Mouse (Mus musculus) forebrain, embryonic 10.5 days (tissue): ENCODE measurements around the gene Ltv1. TPM values are rescaled to one million over a fixed set of nuclear protein-coding genes. Genes with fewer than 3 reads are reported as not detected.
"Not testable (repeated sequence)": the region's sequence is repeated elsewhere in the genome, so short reads cannot be mapped to it uniquely, and the experiment has no call there.

Experiments used
- DNase-seq: peaks from one replicate; pipeline ENCODE4 v3.0.0-alpha.2; 2017; ENCODE audit warnings: low spot score; ENCODE audit errors: extremely low spot score
- H3K27ac ChIP-seq: fragments of 300-500 bp; sonication (generic); 2 replicates; pipeline ENCODE4 v1.5.1; 2016; ENCODE audit warnings: mild to moderate bottlenecking
- H3K27me3 ChIP-seq: fragments of 300-500 bp; sonication (generic); 2 replicates; pipeline ENCODE4 v1.6.1; 2016; ENCODE audit warnings: mild to moderate bottlenecking; ENCODE audit not compliant: poor library complexity, severe bottlenecking
- H3K36me3 ChIP-seq: fragments of 300-500 bp; sonication (generic); replicated peaks from 2 replicates; pipeline ENCODE4 v1.6.1; 2016; ENCODE audit warnings: mild to moderate bottlenecking, moderate library complexity
- H3K4me1 ChIP-seq: fragments of 300-500 bp; sonication (generic); 2 replicates; pipeline ENCODE4 v1.6.1; 2016
- H3K4me3 ChIP-seq: fragments of 300-500 bp; sonication (generic); 2 replicates; pipeline ENCODE4 v1.5.1; 2016; ENCODE audit warnings: mild to moderate bottlenecking, moderate library complexity
- H3K9me3 ChIP-seq: fragments of 300-500 bp; sonication (generic); 2 replicates; pipeline ENCODE4 v1.6.1; 2016; ENCODE audit warnings: mild to moderate bottlenecking, moderate library complexity
- WGBS: fragments of 180-500 bp; shearing (Covaris S2); methylation state at CpG from one replicate; pipeline ENCODE4 v1.1.7; 2016; 5-methylcytosine and 5-hydroxymethylcytosine counted together
- polyA plus RNA-seq: library from polyadenylated mRNA; unstranded; fragments of >200 nt; fragmentation: Nextera tagmentation; extraction: Ambion mirVana; gene quantifications from 2 replicates; pipeline ENCODE4 v1.2.1, GENCODE M21; 2016

The Ltv1 gene
- polyA plus RNA-seq, 1 experiment from 2014 or later = 82.0 TPM

GRCm38 (mm10) chr10:13212829-13213228 is 19.9 kb upstream of the Ltv1 start:
- Histone ChIP-seq H3K27me3 (no peaks in the 10 kb centered on the region), H3K36me3 (peaks cover 6% of the 10 kb centered on the region), H3K9me3 (no peaks in the 10 kb centered on the region), H3K27ac (no peak overlapping the region), H3K4me3 (no peak overlapping the region), H3K4me1 (peaks cover 20% of the 10 kb centered on the region)
- 83% methylated on average over 6 of the region's 6 CpGs for WGBS
- no peak for DNase-seq

- no peak overlapping the region for H3K4me3 ChIP-seq
- H3K4me1 ChIP-seq = peaks cover 20% of the 10 kb centered on the region
- no peaks in the 10 kb centered on the region for H3K9me3 ChIP-seq
- peaks cover 6% of the 10 kb centered on the region for H3K36me3 ChIP-seq
- no peak for DNase-seq
- no peaks in the 10 kb centered on the region for H3K27me3 ChIP-seq
- 0 out of 2 replicates have a peak overlapping the region, but pooled peaks have one; percentile 8 for H3K27ac ChIP-seq
- 85% methylated on average over 9 of the region's 9 CpGs for WGBS
Measured at GRCm38 (mm10) chr10:13212326-13212725, 19.4 kb upstream of the Ltv1 start.

- H3K27ac ChIP-seq = no peak overlapping the region
- H3K9me3 ChIP-seq = no peaks in the 10 kb centered on the region
- peaks cover 6% of the 10 kb centered on the region for H3K36me3 ChIP-seq
- peaks cover 20% of the 10 kb centered on the region for H3K4me1 ChIP-seq
- no peak overlapping the region for H3K4me3 ChIP-seq
- no peak for DNase-seq
- WGBS = 82% methylated on average over 8 of the region's 8 CpGs
- no peaks in the 10 kb centered on the region for H3K27me3 ChIP-seq
Measured at GRCm38 (mm10) chr10:13209930-13210637, 17.1 kb upstream of the Ltv1 start.

GRCm38 (mm10) chr10:13209506-13209905 is 16.5 kb upstream of the Ltv1 start:
- no peak overlapping the region for H3K4me3 ChIP-seq
- H3K27ac ChIP-seq = no peak overlapping the region
- no peak for DNase-seq
- H3K36me3 ChIP-seq = peaks cover 6% of the 10 kb centered on the region
- H3K9me3 ChIP-seq = no peaks in the 10 kb centered on the region
- H3K4me1 ChIP-seq = peaks cover 20% of the 10 kb centered on the region
- no peaks in the 10 kb centered on the region for H3K27me3 ChIP-seq
- 78% methylated on average over 3 of the region's 3 CpGs for WGBS

GRCm38 (mm10) chr10:13209061-13209460 is 16.1 kb upstream of the Ltv1 start:
- Histone ChIP-seq H3K4me1 (peaks cover 20% of the 10 kb centered on the region), H3K36me3 (peaks cover 4% of the 10 kb centered on the region), H3K9me3 (no peaks in the 10 kb centered on the region), H3K4me3 (no peak overlapping the region), H3K27me3 (no peaks in the 10 kb centered on the region), H3K27ac (no peak overlapping the region)
- 95% methylated on average over 4 of the region's 4 CpGs for WGBS
- DNase-seq = no peak

GRCm38 (mm10) chr10:13201741-13202293 is 8.8 kb upstream of the Ltv1 start:
- WGBS = 91% methylated on average over 6 of the region's 6 CpGs

GRCm38 (mm10) chr10:13200862-13201261 is 7.9 kb upstream of the Ltv1 start:
- DNase-seq = no peak
- H3K27me3 ChIP-seq = no peaks in the 10 kb centered on the region
- 93% methylated on average over 3 of the region's 3 CpGs for WGBS
- H3K36me3 ChIP-seq = no peaks in the 10 kb centered on the region
- H3K4me3 ChIP-seq = no peak overlapping the region
- H3K4me1 ChIP-seq = no peaks in the 10 kb centered on the region
- H3K9me3 ChIP-seq = no peaks in the 10 kb centered on the region
- no peak overlapping the region for H3K27ac ChIP-seq

More at GRCm38 (mm10) chr10:13201741-13202293, 8.8 kb upstream of the Ltv1 start:
- H3K4me3 ChIP-seq = no peak overlapping the region
- H3K9me3 ChIP-seq = no peaks in the 10 kb centered on the region
- no peaks in the 10 kb centered on the region for H3K4me1 ChIP-seq
- no peak overlapping the region for H3K27ac ChIP-seq
- DNase-seq = no peak
- no peaks in the 10 kb centered on the region for H3K36me3 ChIP-seq
- no peaks in the 10 kb centered on the region for H3K27me3 ChIP-seq

- DNase-seq = no peak
- H3K27ac ChIP-seq = no peak overlapping the region
- H3K4me1 ChIP-seq = no peaks in the 10 kb centered on the region
- no peaks in the 10 kb centered on the region for H3K27me3 ChIP-seq
- no peaks in the 10 kb centered on the region for H3K9me3 ChIP-seq
- H3K4me3 ChIP-seq = no peak overlapping the region
- H3K36me3 ChIP-seq = no peaks in the 10 kb centered on the region
- WGBS = 95% methylated on average over 1 of the region's 1 CpGs
Measured at GRCm38 (mm10) chr10:13199234-13199633, 6.3 kb upstream of the Ltv1 start.

GRCm38 (mm10) chr10:13196872-13197507 is 4.0 kb upstream of the Ltv1 start:
- 84% methylated on average over 8 of the region's 8 CpGs for WGBS
- Histone ChIP-seq H3K4me1 (peaks cover 13% of the 10 kb centered on the region), H3K4me3 (no peak overlapping the region), H3K9me3 (no peaks in the 10 kb centered on the region), H3K27ac (no peak overlapping the region), H3K27me3 (no peaks in the 10 kb centered on the region), H3K36me3 (no peaks in the 10 kb centered on the region; the same call in 1 of the 2 replicates)
- no peak for DNase-seq

- H3K27ac ChIP-seq, H3K27me3 ChIP-seq, DNase-seq, H3K9me3 ChIP-seq: not testable (repeated sequence)
- peaks cover 33% of the 10 kb centered on the region for H3K36me3 ChIP-seq
- WGBS = 83% methylated on average over 7 of the region's 7 CpGs
- H3K4me1 ChIP-seq = peaks cover 15% of the 10 kb centered on the region
- H3K4me3 ChIP-seq = peak overlapping the region; percentile 95
Measured at GRCm38 (mm10) chr10:13193496-13193895, 528 bp upstream of the Ltv1 start.

GRCm38 (mm10) chr10:13189881-13190280 is 3.1 kb downstream of the Ltv1 start:
- H3K27me3 ChIP-seq = no peaks in the 10 kb centered on the region
- no peak overlapping the region for H3K4me3 ChIP-seq
- H3K4me1 ChIP-seq = peaks cover 15% of the 10 kb centered on the region
- H3K27ac ChIP-seq = no peak overlapping the region
- peaks cover 69% of the 10 kb centered on the region for H3K36me3 ChIP-seq
- 89% methylated on average over 5 of the region's 5 CpGs for WGBS
- DNase-seq = no peak
- H3K9me3 ChIP-seq = no peaks in the 10 kb centered on the region

GRCm38 (mm10) chr10:13186754-13187153 is 6.2 kb downstream of the Ltv1 start:
- no peak overlapping the region for H3K4me3 ChIP-seq
- no peaks in the 10 kb centered on the region for H3K27me3 ChIP-seq
- no peak overlapping the region for H3K27ac ChIP-seq
- 90% methylated on average over 3 of the region's 3 CpGs for WGBS
- DNase-seq = no peak
- H3K4me1 ChIP-seq = 0 out of 2 replicates have a peak, but pooled peaks cover under 1% of the 10 kb centered on the region
- peaks cover 95% of the 10 kb centered on the region for H3K36me3 ChIP-seq
- no peaks in the 10 kb centered on the region for H3K9me3 ChIP-seq

- H3K27me3 ChIP-seq = no peaks in the 10 kb centered on the region
- no peak for DNase-seq
- H3K36me3 ChIP-seq = peaks cover 97% of the 10 kb centered on the region
- WGBS = 91% methylated on average over 4 of the region's 4 CpGs
- no peaks in the 10 kb centered on the region for H3K9me3 ChIP-seq
- no peaks in the 10 kb centered on the region for H3K4me1 ChIP-seq
- H3K27ac ChIP-seq = no peak overlapping the region
- H3K4me3 ChIP-seq = no peak overlapping the region
Measured at GRCm38 (mm10) chr10:13184170-13184766, 8.7 kb downstream of the Ltv1 start.
